Mouse (Mus musculus) megakaryocyte-erythroid progenitor cell, adult 5-6 weeks (primary cell): ENCODE data around the gene Per1. TPM values are rescaled to one million over a fixed set of nuclear protein-coding genes. Genes with fewer than 3 reads are reported as not detected.
A peak's percentile ranks its signal among the peaks of the same experiment; 100 is the strongest.

Experiments
- ATAC-seq: replicated peaks from 2 replicates; pipeline ENCODE4 v1.8.0; 2016; ENCODE audit warnings: mild to moderate bottlenecking, inconsistent platforms; ENCODE audit not compliant: severe bottlenecking, poor library complexity, low FRiP score, low TSS enrichment
- total RNA-seq, 2 experiments: library from RNA; stranded (forward) in 1 of 2; stranded (reverse) in 1 of 2; fragments of 200-1000, 215-1000 nt in 1 of 2; fragments of >200 nt in 1 of 2; fragmentation: Nextera tagmentation in 1 of 2; gene quantifications; 2 replicates each; pipeline ENCODE4 v1.2.3; 2014 to 2017

Gene Per1
- total RNA-seq, 2 experiments from 2014 or later = 4.7 to 17.6 TPM

DNA sequence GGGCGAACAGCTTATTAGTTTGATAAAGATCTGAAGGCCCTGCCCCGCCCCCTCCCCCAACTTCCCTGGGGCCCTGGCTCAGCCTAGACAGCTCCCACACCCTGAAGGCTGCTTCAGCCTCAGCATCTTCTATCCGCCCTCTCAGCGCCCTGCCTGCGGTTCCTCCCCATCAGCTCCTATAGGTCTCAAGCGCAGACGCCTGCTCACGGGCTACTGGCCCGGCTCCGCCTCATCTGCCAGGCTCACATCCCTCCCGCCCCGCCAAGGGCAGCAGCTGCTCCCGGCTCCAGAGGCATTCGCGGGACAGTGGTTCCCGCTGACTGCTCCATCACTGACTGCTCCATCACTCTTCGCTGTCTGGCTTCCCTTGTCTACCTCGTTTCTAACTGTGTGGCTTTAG is 61.8 kb downstream of the Per1 start, which contains the start of gene Alox12b:
Alox12b (plus strand) TSS at position 190 of the 400 bp plus-strand sequence.
- ATAC-seq = peak; percentile 39; the same call in 1 of the 2 replicates

Other genes starting within 250 kb of the Per1 start
- 22.5 and 35.7 TPM in 2 replicates for gene Ndel1, start 223.4 kb upstream of the Per1 start, total RNA-seq (2014; fragmentation: Nextera tagmentation)
- gene Ndel1, start 223.4 kb upstream of the Per1 start, total RNA-seq (2017) = 45.6 and 99.1 TPM in 2 replicates
- gene Rnf222, start 206.7 kb upstream of the Per1 start, total RNA-seq (2014; fragmentation: Nextera tagmentation) = not detected in 2 replicates
- gene Rnf222, start 206.7 kb upstream of the Per1 start, total RNA-seq (2017) = not detected in 2 replicates
- 5,476 and 5,943 TPM in 2 replicates for gene Rpl26, start 193.6 kb upstream of the Per1 start, total RNA-seq (2014; fragmentation: Nextera tagmentation)
- gene Rpl26, start 193.6 kb upstream of the Per1 start, total RNA-seq (2017) = 6,111 and 7,527 TPM in 2 replicates
- not detected in 2 replicates for gene Odf4, start 168.1 kb upstream of the Per1 start, total RNA-seq (2014; fragmentation: Nextera tagmentation)
- not detected in 2 replicates for gene Odf4, start 168.1 kb upstream of the Per1 start, total RNA-seq (2017)
- gene Arhgef15, start 137.7 kb upstream of the Per1 start, total RNA-seq (2014; fragmentation: Nextera tagmentation) = not detected in 2 replicates
- not detected in 2 replicates for gene Arhgef15, start 137.7 kb upstream of the Per1 start, total RNA-seq (2017)
- gene Slc25a35, start 127.1 kb upstream of the Per1 start, total RNA-seq (2014; fragmentation: Nextera tagmentation) = 2.6 and 3.6 TPM in 2 replicates
- 1.1 and 4.5 TPM in 2 replicates for gene Slc25a35, start 127.1 kb upstream of the Per1 start, total RNA-seq (2017)
- 240 and 254 TPM in 2 replicates for gene Rangrf, start 120.0 kb upstream of the Per1 start, total RNA-seq (2014; fragmentation: Nextera tagmentation)
- 69.1 and 104 TPM in 2 replicates for gene Rangrf, start 120.0 kb upstream of the Per1 start, total RNA-seq (2017)
- gene Pfas, start 86.8 kb upstream of the Per1 start, total RNA-seq (2014; fragmentation: Nextera tagmentation) = 101 and 128 TPM in 2 replicates
- 53.9 and 77.9 TPM in 2 replicates for gene Pfas, start 86.8 kb upstream of the Per1 start, total RNA-seq (2017)
- 40.4 and 46.7 TPM in 2 replicates for gene Ctc1, start 79.3 kb upstream of the Per1 start, total RNA-seq (2014; fragmentation: Nextera tagmentation)
- 9.6 and 20.4 TPM in 2 replicates for gene Ctc1, start 79.3 kb upstream of the Per1 start, total RNA-seq (2017)
- gene Aurkb, start 49.6 kb upstream of the Per1 start, total RNA-seq (2014; fragmentation: Nextera tagmentation) = 118 and 122 TPM in 2 replicates
- 60.0 and 75.0 TPM in 2 replicates for gene Aurkb, start 49.6 kb upstream of the Per1 start, total RNA-seq (2017)
- gene Borcs6, start 35.5 kb upstream of the Per1 start, total RNA-seq (2014; fragmentation: Nextera tagmentation) = 0.46 and 7.0 TPM in 2 replicates
- 3.5 TPM in 2 replicates for gene Borcs6, start 35.5 kb upstream of the Per1 start, total RNA-seq (2017)
- gene Tmem107, start 24.4 kb upstream of the Per1 start, total RNA-seq (2014; fragmentation: Nextera tagmentation) = 33.8 and 51.0 TPM in 2 replicates
- gene Tmem107, start 24.4 kb upstream of the Per1 start, total RNA-seq (2017) = 16.2 and 33.4 TPM in 2 replicates
- gene Vamp2, start 6.7 kb upstream of the Per1 start, total RNA-seq (2014; fragmentation: Nextera tagmentation) = 46.7 and 60.3 TPM in 2 replicates
- gene Vamp2, start 6.7 kb upstream of the Per1 start, total RNA-seq (2017) = 7.5 and 15.7 TPM in 2 replicates
- gene Hes7, start 25.2 kb downstream of the Per1 start, total RNA-seq (2014; fragmentation: Nextera tagmentation) = not detected in 2 replicates
- gene Hes7, start 25.2 kb downstream of the Per1 start, total RNA-seq (2017) = not detected in 2 replicates
- gene 9130213A22Rik, start 27.4 kb downstream of the Per1 start, total RNA-seq (2014; fragmentation: Nextera tagmentation) = not detected in 2 replicates
- gene 9130213A22Rik, start 27.4 kb downstream of the Per1 start, total RNA-seq (2017) = not detected in 2 replicates
- not detected in 2 replicates for gene Aloxe3, start 30.7 kb downstream of the Per1 start, total RNA-seq (2014; fragmentation: Nextera tagmentation)
- not detected in 2 replicates for gene Aloxe3, start 30.7 kb downstream of the Per1 start, total RNA-seq (2017)
- not detected in 2 replicates for gene Alox12b, start 61.8 kb downstream of the Per1 start, total RNA-seq (2014; fragmentation: Nextera tagmentation)
- gene Alox12b, start 61.8 kb downstream of the Per1 start, total RNA-seq (2017) = not detected in 2 replicates
- gene Alox8, start 102.6 kb downstream of the Per1 start, total RNA-seq (2014; fragmentation: Nextera tagmentation) = not detected in 2 replicates
- not detected in 2 replicates for gene Alox8, start 102.6 kb downstream of the Per1 start, total RNA-seq (2017)
- not detected in 2 replicates for gene Gucy2e, start 141.8 kb downstream of the Per1 start, total RNA-seq (2014; fragmentation: Nextera tagmentation)
- not detected in 2 replicates for gene Gucy2e, start 141.8 kb downstream of the Per1 start, total RNA-seq (2017)
- 40.0 and 56.6 TPM in 2 replicates for gene Cntrob, start 228.6 kb downstream of the Per1 start, total RNA-seq (2014; fragmentation: Nextera tagmentation)
- gene Cntrob, start 228.6 kb downstream of the Per1 start, total RNA-seq (2017) = 19.7 and 31.6 TPM in 2 replicates
- 77.9 and 81.4 TPM in 2 replicates for gene Trappc1, start 228.8 kb downstream of the Per1 start, total RNA-seq (2014; fragmentation: Nextera tagmentation)
- 82.4 and 97.4 TPM in 2 replicates for gene Trappc1, start 228.8 kb downstream of the Per1 start, total RNA-seq (2017)
- gene Kcnab3, start 231.0 kb downstream of the Per1 start, total RNA-seq (2014; fragmentation: Nextera tagmentation) = not detected in 2 replicates
- gene Kcnab3, start 231.0 kb downstream of the Per1 start, total RNA-seq (2017) = 0.38 TPM in 1 of 2 replicates, not detected in the other
- 1.9 and 2.8 TPM in 2 replicates for gene Rnf227, start 245.2 kb downstream of the Per1 start, total RNA-seq (2014; fragmentation: Nextera tagmentation)
- gene Rnf227, start 245.2 kb downstream of the Per1 start, total RNA-seq (2017) = 3.3 and 5.6 TPM in 2 replicates